Mouse (Mus musculus): ENCODE results near the gene Nufip1. TPM values are rescaled to one million over a fixed set of nuclear protein-coding genes. Genes with fewer than 3 reads are reported as not detected.

Gene Nufip1
- total RNA-seq, 1 experiment = 13.8 TPM

GRCm38 (mm10) chr14:76174328-76174727, 63.6 kb downstream of the Nufip1 start:
- no peaks in the 10 kb centered on the region for H3K36me3 ChIP-seq (ENCODE audit: control insufficient read depth, insufficient read depth, low read length, poor library complexity, severe bottlenecking)
- no peak for DNase-seq (ENCODE audit: low read depth, low spot score)
- no peak for TF ChIP-seq CHD2 (IDR thresholded peaks at IDR 0.05; ENCODE audit: low read depth, low read length)
- TF ChIP-seq ZC3H11A (IDR thresholded peaks at IDR 0.05; ENCODE audit: borderline replicate concordance, low read depth, low read length) = no peak
- no peak for TF ChIP-seq ZNF384 (IDR thresholded peaks at IDR 0.05; ENCODE audit: low read depth, low read length)
- no peak for TF ChIP-seq HCFC1 (IDR thresholded peaks at IDR 0.05; ENCODE audit: borderline replicate concordance, insufficient read depth, low read length)
- TF ChIP-seq MAFK (IDR thresholded peaks at IDR 0.05; ENCODE audit: insufficient read depth, low read depth, low read length) = no peak
- no peak overlapping the region for H3K9ac ChIP-seq (ENCODE audit: insufficient read depth, low read depth, low read length, poor library complexity, severe bottlenecking)
- no peaks in the 10 kb centered on the region for H3K9me3 ChIP-seq (ENCODE audit: control insufficient read depth, insufficient read depth, low read depth, low read length)
- no peak overlapping the region for H3K27ac ChIP-seq (ENCODE audit: insufficient read depth, low read depth, low read length, poor library complexity, severe bottlenecking)
- H3K4me3 ChIP-seq (ENCODE audit: insufficient read depth in 1 of 2, low read depth in 1 of 2, low read length in 2 of 2, poor library complexity in 1 of 2, severe bottlenecking in 1 of 2) = no peak overlapping the region
- H3K4me1 ChIP-seq (ENCODE audit: control insufficient read depth in 2 of 2, insufficient read depth in 2 of 2, low read length in 2 of 2, poor library complexity in 1 of 2) = no peaks in the 10 kb centered on the region
- in situ Hi-C loops (cut with MboI; ENCODE audit: low sequenced_read_pairs in 2 of 2, unreplicated experiment in 2 of 2) = loop anchor here in 1 of 2 experiments (25.0 kb wide), 1 partner anchor 288 kb away; no protein-coding TSS in a partner anchor

- no peaks in the 10 kb centered on the region for H3K9me3 ChIP-seq (ENCODE audit: control insufficient read depth, insufficient read depth, low read depth, low read length)
- H3K4me1 ChIP-seq (ENCODE audit: control insufficient read depth in 2 of 2, insufficient read depth in 2 of 2, low read length in 2 of 2, poor library complexity in 1 of 2) = no peaks in the 10 kb centered on the region
- H3K36me3 ChIP-seq (ENCODE audit: control insufficient read depth, insufficient read depth, low read length, poor library complexity, severe bottlenecking) = no peaks in the 10 kb centered on the region
- H3K9ac ChIP-seq (ENCODE audit: insufficient read depth, low read depth, low read length, poor library complexity, severe bottlenecking) = no peak overlapping the region
- TF ChIP-seq CHD2 (IDR thresholded peaks at IDR 0.05; ENCODE audit: low read depth, low read length) (no peak), HCFC1 (IDR thresholded peaks at IDR 0.05; ENCODE audit: borderline replicate concordance, insufficient read depth, low read length) (no peak), ZNF384 (IDR thresholded peaks at IDR 0.05; ENCODE audit: low read depth, low read length) (no peak), ZC3H11A (IDR thresholded peaks at IDR 0.05; ENCODE audit: borderline replicate concordance, low read depth, low read length) (no peak), MAFK (IDR thresholded peaks at IDR 0.05; ENCODE audit: insufficient read depth, low read depth, low read length) (no peak)
- in situ Hi-C loops (cut with MboI; ENCODE audit: low sequenced_read_pairs in 2 of 2, unreplicated experiment in 2 of 2) = no loop called here
- H3K27ac ChIP-seq (ENCODE audit: insufficient read depth, low read depth, low read length, poor library complexity, severe bottlenecking) = no peak overlapping the region
- no peak overlapping the region for H3K4me3 ChIP-seq (ENCODE audit: insufficient read depth in 1 of 2, low read depth in 1 of 2, low read length in 2 of 2, poor library complexity in 1 of 2, severe bottlenecking in 1 of 2)
- DNase-seq (ENCODE audit: low read depth, low spot score) = no peak
These were observed 65.1 kb downstream of the Nufip1 start for GRCm38 (mm10) chr14:76175808-76176207.

GRCm38 (mm10) chr14:76177230-76177629, 66.5 kb downstream of the Nufip1 start:
- no peak overlapping the region for H3K9ac ChIP-seq (ENCODE audit: insufficient read depth, low read depth, low read length, poor library complexity, severe bottlenecking)
- H3K4me3 ChIP-seq (ENCODE audit: insufficient read depth in 1 of 2, low read depth in 1 of 2, low read length in 2 of 2, poor library complexity in 1 of 2, severe bottlenecking in 1 of 2) = no peak overlapping the region
- no peak for DNase-seq (ENCODE audit: low read depth, low spot score)
- no peak overlapping the region for H3K27ac ChIP-seq (ENCODE audit: insufficient read depth, low read depth, low read length, poor library complexity, severe bottlenecking)
- in situ Hi-C loops (cut with MboI; ENCODE audit: low sequenced_read_pairs in 2 of 2, unreplicated experiment in 2 of 2) = no loop called here
- H3K4me1 ChIP-seq (ENCODE audit: control insufficient read depth in 2 of 2, insufficient read depth in 2 of 2, low read length in 2 of 2, poor library complexity in 1 of 2) = no peaks in the 10 kb centered on the region
- no peaks in the 10 kb centered on the region for H3K36me3 ChIP-seq (ENCODE audit: control insufficient read depth, insufficient read depth, low read length, poor library complexity, severe bottlenecking)
- TF ChIP-seq MAFK (IDR thresholded peaks at IDR 0.05; ENCODE audit: insufficient read depth, low read depth, low read length) (no peak), ZC3H11A (IDR thresholded peaks at IDR 0.05; ENCODE audit: borderline replicate concordance, low read depth, low read length) (no peak), CHD2 (IDR thresholded peaks at IDR 0.05; ENCODE audit: low read depth, low read length) (no peak), ZNF384 (IDR thresholded peaks at IDR 0.05; ENCODE audit: low read depth, low read length) (no peak), HCFC1 (IDR thresholded peaks at IDR 0.05; ENCODE audit: borderline replicate concordance, insufficient read depth, low read length) (no peak)
- no peaks in the 10 kb centered on the region for H3K9me3 ChIP-seq (ENCODE audit: control insufficient read depth, insufficient read depth, low read depth, low read length)

- no peak overlapping the region for H3K9ac ChIP-seq (ENCODE audit: insufficient read depth, low read depth, low read length, poor library complexity, severe bottlenecking)
- H3K4me3 ChIP-seq (ENCODE audit: insufficient read depth in 1 of 2, low read depth in 1 of 2, low read length in 2 of 2, poor library complexity in 1 of 2, severe bottlenecking in 1 of 2) = no peak overlapping the region
- H3K9me3 ChIP-seq (ENCODE audit: control insufficient read depth, insufficient read depth, low read depth, low read length) = no peaks in the 10 kb centered on the region
- no peak overlapping the region for H3K27ac ChIP-seq (ENCODE audit: insufficient read depth, low read depth, low read length, poor library complexity, severe bottlenecking)
- TF ChIP-seq ZC3H11A (IDR thresholded peaks at IDR 0.05; ENCODE audit: borderline replicate concordance, low read depth, low read length) (no peak), HCFC1 (IDR thresholded peaks at IDR 0.05; ENCODE audit: borderline replicate concordance, insufficient read depth, low read length) (no peak), ZNF384 (IDR thresholded peaks at IDR 0.05; ENCODE audit: low read depth, low read length) (no peak), MAFK (IDR thresholded peaks at IDR 0.05; ENCODE audit: insufficient read depth, low read depth, low read length) (no peak)
- DNase-seq (ENCODE audit: low read depth, low spot score) = no peak
- in situ Hi-C loops (cut with MboI; ENCODE audit: low sequenced_read_pairs in 2 of 2, unreplicated experiment in 2 of 2) = no loop called here
- no peaks in the 10 kb centered on the region for H3K4me1 ChIP-seq (ENCODE audit: control insufficient read depth in 2 of 2, insufficient read depth in 2 of 2, low read length in 2 of 2, poor library complexity in 1 of 2)
- no peaks in the 10 kb centered on the region for H3K36me3 ChIP-seq (ENCODE audit: control insufficient read depth, insufficient read depth, low read length, poor library complexity, severe bottlenecking)
These were observed 67.8 kb downstream of the Nufip1 start for GRCm38 (mm10) chr14:76178447-76178846.

- TF ChIP-seq ZC3H11A (IDR thresholded peaks at IDR 0.05; ENCODE audit: borderline replicate concordance, low read depth, low read length) (no peak), MAFK (IDR thresholded peaks at IDR 0.05; ENCODE audit: insufficient read depth, low read depth, low read length) (no peak), CHD2 (IDR thresholded peaks at IDR 0.05; ENCODE audit: low read depth, low read length) (no peak), ZNF384 (IDR thresholded peaks at IDR 0.05; ENCODE audit: low read depth, low read length) (no peak), HCFC1 (IDR thresholded peaks at IDR 0.05; ENCODE audit: borderline replicate concordance, insufficient read depth, low read length) (no peak)
- Histone ChIP-seq H3K36me3 (ENCODE audit: control insufficient read depth, insufficient read depth, low read length, poor library complexity, severe bottlenecking) (no peaks in the 10 kb centered on the region), H3K9me3 (ENCODE audit: control insufficient read depth, insufficient read depth, low read depth, low read length) (no peaks in the 10 kb centered on the region), H3K27ac (ENCODE audit: insufficient read depth, low read depth, low read length, poor library complexity, severe bottlenecking) (no peak overlapping the region), H3K4me3 (ENCODE audit: insufficient read depth in 1 of 2, low read depth in 1 of 2, low read length in 2 of 2, poor library complexity in 1 of 2, severe bottlenecking in 1 of 2) (no peak overlapping the region), H3K4me1 (ENCODE audit: control insufficient read depth in 2 of 2, insufficient read depth in 2 of 2, low read length in 2 of 2, poor library complexity in 1 of 2) (no peaks in the 10 kb centered on the region), H3K9ac (ENCODE audit: insufficient read depth, low read depth, low read length, poor library complexity, severe bottlenecking) (no peak overlapping the region)
- DNase-seq (ENCODE audit: low read depth, low spot score) = no peak
- in situ Hi-C loops (cut with MboI; ENCODE audit: low sequenced_read_pairs in 2 of 2, unreplicated experiment in 2 of 2) = no loop called here
These were observed 68.7 kb downstream of the Nufip1 start for GRCm38 (mm10) chr14:76179343-76179742.
